Mouse (Mus musculus) thymus, adult 2 months (tissue): ENCODE measurements at regions not wholly inside any gene's neighbourhood (a gene's known extent, or its start where the extent isn't known, plus 50 kb on each side); places are given as distances from the start of the nearest gene placed in this dataset.

Experiments used
- DNase-seq: peaks from one replicate; pipeline ENCODE4 v3.0.0; 2021
- H3K27ac ChIP-seq: fragments of 200-500 bp; 2 replicates; pipeline ENCODE4 v1.5.1; 2012; ENCODE audit warnings: low read length, control low read depth; ENCODE audit not compliant: control insufficient read depth, insufficient read depth
- H3K27me3 ChIP-seq: fragments of 200-500 bp; 2 replicates; pipeline ENCODE4 v1.6.1; 2012; ENCODE audit warnings: mild to moderate bottlenecking, low read length, moderate library complexity, mixed read lengths; ENCODE audit not compliant: control insufficient read depth, insufficient read depth
- H3K36me3 ChIP-seq: fragments of 200-500 bp; 2 replicates; pipeline ENCODE4 v1.6.1; 2012; ENCODE audit warnings: mild to moderate bottlenecking, low read length, moderate library complexity; ENCODE audit not compliant: control insufficient read depth, insufficient read depth
- H3K4me1 ChIP-seq: fragments of 200-500 bp; replicated peaks from 2 replicates; pipeline ENCODE4 v1.6.1; 2012; ENCODE audit warnings: low read length; ENCODE audit not compliant: control insufficient read depth, insufficient read depth
- H3K4me3 ChIP-seq: fragments of 200-500 bp; 2 replicates; pipeline ENCODE4 v1.5.1; 2012; ENCODE audit warnings: mild to moderate bottlenecking, low read length, control low read depth, moderate library complexity; ENCODE audit not compliant: control insufficient read depth, insufficient read depth
- CTCF ChIP-seq: fragments of 200-500 bp; IDR thresholded peaks from 2 replicates; pipeline ENCODE4 v1.5.1; 2012; ENCODE audit warnings: mild to moderate bottlenecking, control low read depth, low read length, moderate library complexity, borderline replicate concordance; ENCODE audit not compliant: control insufficient read depth, poor library complexity, insufficient read depth; ENCODE audit errors: extremely low read depth
- POLR2A ChIP-seq: fragments of 200-500 bp; IDR thresholded peaks from 2 replicates; pipeline ENCODE4 v1.6.1; 2012; ENCODE audit warnings: mild to moderate bottlenecking, low read length, control low read depth, moderate library complexity; ENCODE audit not compliant: control insufficient read depth, poor library complexity, insufficient read depth; ENCODE audit errors: extremely low read depth
- WGBS: fragments of 180-500 bp; shearing (Covaris S2); methylation state at CpG from one replicate; pipeline ENCODE4 v1.1.7; 2018; 5-methylcytosine and 5-hydroxymethylcytosine counted together

DNA sequence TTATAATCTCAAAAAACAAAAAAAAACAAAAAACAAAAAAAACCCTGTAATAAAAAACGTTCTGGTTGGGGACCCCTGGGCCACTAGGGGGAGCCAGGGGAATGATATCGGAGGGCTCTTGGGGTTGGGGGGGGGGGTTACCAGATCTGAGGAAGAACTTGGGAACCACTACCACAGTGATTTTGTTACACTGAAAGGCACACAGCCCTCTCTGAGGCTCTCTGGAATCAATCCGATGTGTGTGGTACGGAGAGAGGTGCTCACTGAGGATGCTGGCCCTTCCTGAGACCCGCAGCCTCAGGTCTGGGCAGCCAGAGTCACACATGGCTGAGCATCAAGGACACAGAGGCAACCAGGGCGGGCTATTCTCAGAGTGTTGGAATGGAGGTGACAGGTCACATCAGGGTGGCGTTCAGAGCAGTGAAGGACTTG lies 89.9 kb upstream of the Pabpc6 start:
- DNase-seq = no peak
- Histone ChIP-seq H3K27me3 (no peaks in the 10 kb centered on the region), H3K4me3 (no peak overlapping the region), H3K4me1 (no peaks in the 10 kb centered on the region), H3K36me3 (no peaks in the 10 kb centered on the region), H3K27ac (no peak overlapping the region)
- no peak for TF ChIP-seq POLR2A
- no peak for TF ChIP-seq CTCF
- WGBS = 63% methylated on average over 7 of the region's 7 CpGs

DNA sequence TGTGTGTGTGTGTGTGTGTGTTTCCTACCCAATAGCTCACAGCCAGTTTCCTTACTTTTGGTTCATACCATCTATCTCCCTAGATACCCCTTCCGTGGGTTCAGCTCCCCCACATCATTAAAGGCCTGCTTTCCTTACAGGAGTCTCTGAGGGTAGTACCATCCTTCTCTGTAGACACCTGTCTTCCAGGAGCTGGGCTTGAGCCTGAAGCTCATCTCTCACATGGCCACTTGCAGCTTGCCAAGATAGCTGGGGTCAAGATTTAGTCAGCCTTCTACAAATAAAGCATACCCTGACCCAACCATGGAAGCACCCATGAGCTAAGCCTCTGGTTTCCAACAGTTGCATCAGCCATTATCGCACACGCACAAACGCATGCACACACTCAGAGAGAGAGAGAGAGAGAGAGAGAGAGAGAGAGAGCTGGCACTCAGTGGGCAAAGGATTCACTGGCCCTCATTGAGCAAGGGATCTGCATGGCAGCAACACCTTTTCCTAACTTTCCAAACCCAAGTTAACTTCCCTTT lies 88.3 kb upstream of the Pabpc6 start:
- 95% methylated on average over 4 of the region's 4 CpGs for WGBS
- DNase-seq = no peak
- TF ChIP-seq POLR2A = no peak
- no peak for TF ChIP-seq CTCF
- Histone ChIP-seq H3K4me3 (no peak overlapping the region), H3K27ac (no peak overlapping the region), H3K36me3 (no peaks in the 10 kb centered on the region), H3K4me1 (no peaks in the 10 kb centered on the region), H3K27me3 (no peaks in the 10 kb centered on the region)

DNA sequence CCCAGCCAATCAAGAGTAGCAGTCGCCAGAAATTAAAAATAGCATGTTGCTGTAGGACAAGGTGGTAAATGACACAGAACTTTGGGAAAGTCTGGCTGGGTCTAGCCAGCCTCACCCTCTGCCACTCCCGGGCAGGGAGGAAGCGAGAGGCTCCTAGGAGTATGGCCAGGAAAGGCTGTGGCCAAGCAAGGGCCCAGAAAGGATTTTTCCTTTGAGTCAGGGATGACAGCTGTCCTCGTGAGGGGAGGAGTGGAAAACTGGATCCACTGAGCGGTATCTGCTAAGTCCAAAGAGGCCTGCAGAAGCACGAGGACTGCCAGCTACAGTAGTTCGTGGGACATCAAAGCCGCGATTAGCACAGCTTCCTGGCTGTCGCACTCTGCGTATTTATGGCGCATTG lies 87.2 kb upstream of the Pabpc6 start:
- Histone ChIP-seq H3K4me3 (no peak overlapping the region), H3K27ac (no peak overlapping the region), H3K4me1 (no peaks in the 10 kb centered on the region), H3K36me3 (no peaks in the 10 kb centered on the region), H3K27me3 (no peaks in the 10 kb centered on the region)
- no peak for DNase-seq
- WGBS = 72% methylated on average over 12 of the region's 12 CpGs
- TF ChIP-seq CTCF (no peak), POLR2A (no peak)

DNA sequence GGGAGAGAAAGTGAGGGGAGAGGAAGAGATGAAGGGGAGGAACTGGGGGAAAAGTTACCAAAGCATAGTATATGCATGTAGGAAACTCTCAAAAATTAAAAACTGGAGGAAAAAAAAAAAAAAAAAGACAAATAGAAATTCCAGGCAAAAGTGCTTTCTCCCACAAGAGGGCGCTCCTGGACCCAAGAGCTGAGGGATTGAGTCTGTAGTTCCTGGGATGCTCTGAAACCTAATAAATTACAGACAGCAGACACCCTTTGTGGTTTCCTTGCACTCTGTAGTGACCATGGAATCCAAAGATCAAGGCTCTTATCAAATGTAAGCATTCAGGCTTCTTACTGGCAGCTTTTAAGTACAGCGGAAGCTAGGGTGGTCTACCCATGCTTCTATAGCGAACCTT lies 86.7 kb upstream of the Pabpc6 start:
- H3K36me3 ChIP-seq = no peaks in the 10 kb centered on the region
- TF ChIP-seq POLR2A (no peak), CTCF (no peak)
- H3K27me3 ChIP-seq = no peaks in the 10 kb centered on the region
- 61% methylated on average over 3 of the region's 3 CpGs for WGBS
- H3K27ac ChIP-seq = no peak overlapping the region
- no peak overlapping the region for H3K4me3 ChIP-seq
- DNase-seq = no peak
- no peaks in the 10 kb centered on the region for H3K4me1 ChIP-seq

DNA sequence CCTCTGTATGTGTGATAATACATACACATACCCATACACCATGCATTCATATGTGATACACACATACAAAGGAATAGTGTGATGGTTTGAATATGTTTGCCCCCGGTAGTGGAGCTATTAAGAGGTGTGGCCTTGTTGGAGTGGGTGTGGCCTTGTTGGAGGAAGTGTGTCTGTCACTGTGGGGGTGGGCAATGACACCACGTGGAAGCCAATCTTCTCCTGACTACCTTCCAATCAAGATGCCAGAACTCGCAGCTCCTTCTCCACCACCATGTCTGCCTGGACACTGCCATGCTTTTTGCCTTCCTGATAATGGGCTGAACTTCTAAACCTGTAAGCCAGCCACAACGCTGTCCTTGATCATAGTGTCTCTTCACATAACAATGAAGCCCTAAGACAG lies 86.1 kb upstream of the Pabpc6 start:
- H3K27ac ChIP-seq = no peak overlapping the region
- 66% methylated on average over 4 of the region's 4 CpGs for WGBS
- no peak overlapping the region for H3K4me3 ChIP-seq
- no peaks in the 10 kb centered on the region for H3K27me3 ChIP-seq
- no peaks in the 10 kb centered on the region for H3K4me1 ChIP-seq
- H3K36me3 ChIP-seq = no peaks in the 10 kb centered on the region
- no peak for DNase-seq
- no peak for TF ChIP-seq POLR2A
- no peak for TF ChIP-seq CTCF

DNA sequence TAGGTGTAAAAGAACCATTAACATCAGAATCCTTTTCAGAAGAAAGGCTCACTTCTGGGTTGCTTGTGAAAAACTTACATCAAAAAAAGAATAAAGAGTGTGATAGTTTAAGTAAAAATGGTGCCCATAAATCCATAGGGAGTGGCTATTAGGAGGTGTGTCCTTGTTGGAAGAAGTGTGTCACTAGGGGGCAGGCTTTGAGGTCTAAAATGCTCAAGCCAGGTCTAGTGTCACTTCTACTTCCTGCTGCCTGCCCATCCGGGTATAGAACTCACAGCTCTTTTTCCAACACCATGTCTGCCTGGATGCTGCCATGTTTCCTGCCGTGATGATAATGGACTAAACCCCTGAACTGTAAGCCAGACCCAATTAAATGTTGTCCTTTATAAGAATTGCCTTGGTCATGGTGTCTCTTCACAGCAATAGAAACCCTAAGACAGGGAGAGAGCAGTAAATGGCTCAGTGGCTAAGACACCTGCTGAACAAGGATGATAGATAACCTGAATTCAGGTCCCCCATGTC lies 85.4 kb upstream of the Pabpc6 start:
- no peak overlapping the region for H3K4me3 ChIP-seq
- DNase-seq = no peak
- no peaks in the 10 kb centered on the region for H3K27me3 ChIP-seq
- no peak for TF ChIP-seq CTCF
- TF ChIP-seq POLR2A = no peak
- H3K27ac ChIP-seq = no peak overlapping the region
- H3K36me3 ChIP-seq = no peaks in the 10 kb centered on the region
- H3K4me1 ChIP-seq = no peaks in the 10 kb centered on the region
- 84% methylated on average over 2 of the region's 2 CpGs for WGBS

DNA sequence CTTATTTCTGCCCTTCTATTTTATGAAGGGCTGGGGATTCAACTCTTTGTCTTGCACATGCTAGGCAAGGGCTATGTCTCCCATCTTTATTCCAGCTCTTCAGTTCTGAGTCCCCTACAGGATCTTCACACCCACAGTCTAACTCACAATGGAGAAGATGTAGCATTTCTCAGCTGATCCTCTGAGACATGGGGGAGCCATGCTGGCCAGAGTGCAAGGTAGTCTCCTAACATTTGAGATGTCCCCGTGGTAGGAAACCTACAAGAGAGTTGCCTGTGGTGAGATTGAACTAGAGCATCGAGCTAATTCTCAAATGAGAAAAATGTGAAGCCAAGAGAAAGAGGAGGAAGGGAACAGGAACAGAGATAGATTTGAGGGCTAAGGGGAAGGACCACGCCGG lies 83.3 kb upstream of the Pabpc6 start:
- 74% methylated on average over 4 of the region's 4 CpGs for WGBS

More for the DNA sequence above, 83.3 kb upstream of the Pabpc6 start:
- Histone ChIP-seq H3K36me3 (no peaks in the 10 kb centered on the region), H3K4me1 (no peaks in the 10 kb centered on the region), H3K4me3 (no peak overlapping the region), H3K27me3 (no peaks in the 10 kb centered on the region), H3K27ac (no peak overlapping the region)
- no peak for DNase-seq
- TF ChIP-seq CTCF (no peak), POLR2A (no peak)
